Mouse (Mus musculus) adrenal gland, adult 18-20 months (tissue): ENCODE measurements around the gene Oas1d. TPM values are rescaled to one million over a fixed set of nuclear protein-coding genes. Genes with fewer than 3 reads are reported as not detected.

ENCODE experiments used
- DNase-seq, 2 experiments: peaks; one replicate each; pipeline ENCODE4 v3.0.0; 2021 to 2022; ENCODE audit warnings: low spot score in 2 of 2
- total RNA-seq, 2 experiments: library from RNA; stranded (reverse); gene quantifications; 1 replicate in 1 of 2; 2 replicates in 1 of 2; pipeline ENCODE4 v1.2.3; 2021

Gene Oas1d
- total RNA-seq, 2 experiments from 2014 or later: not detected

- no peak for DNase-seq
Measured at GRCm38 (mm10) chr5:120967355-120968133, 53.2 kb downstream of the Oas1d start.

- no peak for DNase-seq
Measured at GRCm38 (mm10) chr5:120968134-120968532, 53.8 kb downstream of the Oas1d start.

DNA sequence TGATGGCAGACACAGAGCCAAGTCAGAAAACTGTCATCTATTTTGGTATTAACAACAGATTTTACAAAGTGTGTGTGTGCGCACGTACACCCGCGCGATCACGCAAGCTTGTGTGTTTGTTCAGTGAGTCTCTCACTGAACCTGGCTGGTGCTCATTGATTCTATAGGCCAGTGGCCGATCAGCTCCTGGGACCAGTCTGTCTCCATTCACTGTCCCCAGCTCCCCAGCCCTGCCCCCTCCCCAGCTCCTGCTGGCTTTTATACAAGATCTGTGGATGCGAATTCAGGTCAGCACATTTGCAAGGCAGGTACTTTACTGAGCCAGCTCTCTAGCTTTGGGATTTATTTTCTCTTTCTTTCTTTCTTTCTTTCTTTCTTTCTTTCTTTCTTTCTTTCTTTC lies 54.5 kb downstream of the Oas1d start:
- no peak for DNase-seq

GRCm38 (mm10) chr5:120969703-120970102 lies 55.4 kb downstream of the Oas1d start:
- DNase-seq: no peak

Other genes starting within 250 kb of the Oas1d start
- gene Dtx1, start 202.6 kb upstream of the Oas1d start, total RNA-seq: 10 to 100 TPM in 1 of 2 experiments, 1 to 10 TPM in 1; 6.0 to 12.3 TPM
- gene Oas2, start 164.7 kb upstream of the Oas1d start, total RNA-seq: 1 to 10 TPM in 1 of 2 experiments, under 1 TPM in 1; 0.99 to 1.1 TPM
- under 1 TPM; 0.50 to 0.64 TPM for gene Oas3, start 136.9 kb upstream of the Oas1d start, total RNA-seq
- gene Oas1e, start 119.0 kb upstream of the Oas1d start, total RNA-seq: not detected
- gene Oas1c, start 102.0 kb upstream of the Oas1d start, total RNA-seq: under 1 TPM; 0.46 to 0.64 TPM
- not detected for gene Oas1f, start 67.2 kb upstream of the Oas1d start, total RNA-seq
- gene Oas1h, start 53.1 kb upstream of the Oas1d start, total RNA-seq: not detected
- 1 to 10 TPM in 1 of 2 experiments, under 1 TPM in 1; 0.90 to 1.2 TPM for gene Oas1g, start 26.9 kb upstream of the Oas1d start, total RNA-seq
- 1 to 10 TPM; 2.4 to 2.8 TPM for gene Oas1a, start 7.0 kb upstream of the Oas1d start, total RNA-seq
- gene Rph3a, start 95.6 kb downstream of the Oas1d start, total RNA-seq: 1 to 10 TPM; 3.3 to 3.6 TPM